Mouse (Mus musculus) kidney, adult 2 months (tissue): ENCODE measurements around the gene Lrp5.

Experiments used
- CTCF ChIP-seq: fragments of 200-500 bp; conservative IDR thresholded peaks from 2 replicates; pipeline ENCODE4 v1.5.1; 2011; ENCODE audit warnings: low read depth, mild to moderate bottlenecking, control low read depth, low read length, moderate library complexity, mixed read lengths; ENCODE audit not compliant: insufficient read depth, insufficient read length
- POLR2A ChIP-seq: fragments of 200-500 bp; IDR thresholded peaks from one replicate; pipeline ENCODE4 v1.6.1; 2011; ENCODE audit warnings: low read depth, low read length, control low read depth

DNA sequence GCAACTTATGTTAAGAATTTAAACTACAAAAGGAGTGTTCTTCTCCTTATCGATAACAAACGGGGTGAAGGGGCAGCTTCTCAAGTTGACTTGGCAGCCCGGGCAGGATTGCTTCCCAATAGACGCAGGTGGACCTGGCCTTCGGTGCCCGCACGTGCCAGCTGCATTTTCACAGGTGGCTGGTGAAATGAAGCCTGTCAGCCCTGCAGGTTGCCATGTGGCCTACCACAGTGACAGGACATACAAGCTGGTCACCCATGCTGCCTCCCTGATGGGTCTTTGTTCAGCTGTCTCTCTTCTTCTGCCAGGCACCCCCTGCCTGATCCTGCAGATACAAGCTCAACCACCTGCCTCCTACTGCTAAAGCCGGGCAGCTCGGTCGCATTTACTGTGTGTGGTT lies 65.5 kb downstream of the Lrp5 start:
- TF ChIP-seq POLR2A = no peak
- TF ChIP-seq CTCF = no peak
